Mouse (Mus musculus): Measurements from ENCODE around the gene Hs2st1.

DNA sequence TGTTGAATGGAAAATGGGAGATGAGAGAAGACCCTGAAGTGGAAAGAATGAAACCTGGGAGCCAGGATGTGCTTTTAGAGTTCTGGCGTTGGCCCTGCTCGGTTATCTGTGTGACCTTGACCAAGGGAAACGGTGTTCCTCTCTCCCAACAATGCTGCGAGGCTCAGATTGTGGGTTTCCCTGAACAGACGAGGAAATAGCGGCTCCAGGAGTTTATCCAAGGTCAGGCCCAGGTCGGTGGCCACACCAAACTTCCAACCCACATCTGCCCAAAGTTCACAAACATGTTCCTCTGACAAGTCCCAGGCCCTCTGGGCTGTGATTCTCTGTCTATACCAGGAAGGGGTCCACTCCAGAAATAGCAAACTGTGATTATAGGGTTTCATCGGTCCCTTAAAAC, 169.6 kb downstream of the Hs2st1 start:
- TF ChIP-seq TAL1 (IDR thresholded peaks at IDR 0.05; ENCODE audit: low read length) = no peak
- TF ChIP-seq GATA1 (IDR thresholded peaks at IDR 0.05; ENCODE audit: low read length) = no peak

Measured in erythroblast, embryonic 14.5 days (primary cell).